Mouse (Mus musculus) kidney, adult 2 months (tissue): Measurements from ENCODE around the gene Pgc.

Experiments used
- CTCF ChIP-seq: fragments of 200-500 bp; conservative IDR thresholded peaks from 2 replicates; pipeline ENCODE4 v1.5.1; 2011; ENCODE audit warnings: low read depth, mild to moderate bottlenecking, control low read depth, low read length, moderate library complexity, mixed read lengths; ENCODE audit not compliant: insufficient read depth, insufficient read length
- POLR2A ChIP-seq: fragments of 200-500 bp; IDR thresholded peaks from one replicate; pipeline ENCODE4 v1.6.1; 2011; ENCODE audit warnings: low read depth, low read length, control low read depth

DNA sequence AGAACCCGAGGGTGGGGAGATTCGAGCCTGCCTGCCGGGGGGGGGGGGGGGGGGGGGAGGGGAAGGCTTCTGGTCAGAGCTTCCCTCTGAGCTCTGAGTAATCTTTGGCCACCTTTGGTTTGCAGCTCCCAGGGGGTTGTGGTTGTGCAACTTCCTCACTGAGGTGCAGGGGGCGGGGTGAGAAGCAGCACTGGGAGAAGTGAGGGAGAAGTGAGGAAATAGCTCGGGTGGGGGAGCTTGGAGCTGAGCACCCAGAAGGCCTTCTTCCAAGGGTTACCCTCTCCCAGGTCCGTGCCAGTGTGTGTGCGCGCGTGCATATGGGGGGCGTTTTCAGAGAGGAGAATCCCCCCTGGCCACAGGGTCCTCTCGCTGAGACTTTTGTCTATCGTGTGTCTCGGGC is 27.6 kb downstream of the Pgc start:
- TF ChIP-seq POLR2A (no peak), CTCF (no peak)
